Mouse (Mus musculus): Measurements from ENCODE around the gene Vps50. TPM values are rescaled to one million over a fixed set of nuclear protein-coding genes. Genes with fewer than 3 reads are reported as not detected.

The Vps50 gene
- polyA plus RNA-seq, 1 experiment = 6.3 TPM

DNA sequence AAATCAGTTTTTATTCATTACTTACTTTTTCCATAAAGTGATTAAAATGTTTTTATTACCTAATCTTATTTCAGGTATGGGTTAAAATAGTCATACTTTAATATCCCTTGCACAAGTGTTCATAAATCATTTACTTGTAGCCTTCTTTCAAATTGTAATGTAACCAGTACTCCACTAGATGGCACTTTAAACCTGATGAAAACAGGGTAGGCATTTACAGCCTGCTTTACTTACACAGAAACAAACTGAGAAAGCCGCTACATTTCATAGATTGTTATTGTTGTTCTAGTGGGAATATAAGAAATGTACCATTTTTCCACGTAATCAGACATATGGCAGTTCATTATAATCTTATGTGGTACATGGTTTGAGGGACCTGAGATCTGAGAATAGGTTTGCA is 11.6 kb downstream of the Vps50 start:
- Histone ChIP-seq H3ac (ENCODE audit: control insufficient read depth, insufficient read length, low read depth) (no peak overlapping the region), H3K79me3 (ENCODE audit: low read depth) (peaks cover 35% of the 10 kb centered on the region), H3K27me3 (ENCODE audit: control insufficient read depth, insufficient read depth, insufficient read length) (no peaks in the 10 kb centered on the region), H3K36me3 (ENCODE audit: control insufficient read depth, insufficient read depth) (no peaks in the 10 kb centered on the region), H3K4me3 (ENCODE audit: insufficient read depth, poor library complexity, severe bottlenecking) (no peak overlapping the region), H3K79me2 (ENCODE audit: control insufficient read depth, insufficient read depth) (peaks cover 75% of the 10 kb centered on the region)
- no peak for TF ChIP-seq CTCF (IDR thresholded peaks at IDR 0.05; ENCODE audit: control insufficient read depth, insufficient read depth, insufficient read length)
- TF ChIP-seq USF1 (IDR thresholded peaks at IDR 0.05; ENCODE audit: low read depth) = no peak
- no peak for TF ChIP-seq MYOG (IDR thresholded peaks at IDR 0.05; ENCODE audit: control insufficient read depth, extremely low read depth, insufficient read length)
- TF ChIP-seq FOSL1 (IDR thresholded peaks at IDR 0.05; ENCODE audit: insufficient read depth, low read length, poor library complexity, severe bottlenecking) = no peak
- TF ChIP-seq MAX (IDR thresholded peaks at IDR 0.05) = no peak
- no peak for TF ChIP-seq CEBPB (IDR thresholded peaks at IDR 0.05; ENCODE audit: low read depth)
- TF ChIP-seq MYOD1 (IDR thresholded peaks at IDR 0.05; ENCODE audit: control insufficient read depth, insufficient read length, low read depth) = no peak

DNA sequence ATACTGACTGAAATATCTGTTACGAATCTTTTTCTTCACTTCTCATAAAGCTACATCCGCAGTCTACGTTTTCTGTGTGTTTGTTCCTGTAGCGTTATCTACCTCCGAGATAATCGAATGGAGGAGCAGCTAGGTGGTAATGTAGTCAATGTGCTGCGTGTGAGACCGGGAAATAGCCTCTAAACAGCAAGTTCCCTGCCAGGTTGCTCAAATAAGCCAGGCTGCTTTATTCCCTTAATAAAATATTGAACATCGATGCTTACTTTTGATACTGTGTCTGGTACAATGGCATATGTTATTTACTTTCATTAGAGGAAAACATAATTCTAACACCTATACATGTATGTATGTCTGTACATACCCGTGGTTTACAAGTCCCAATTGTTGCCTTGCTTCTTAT is 12.9 kb downstream of the Vps50 start:
- no peaks in the 10 kb centered on the region for H3K36me3 ChIP-seq (ENCODE audit: control insufficient read depth, insufficient read depth)
- no peaks in the 10 kb centered on the region for H3K27me3 ChIP-seq (ENCODE audit: control insufficient read depth, insufficient read depth, insufficient read length)
- H3K79me2 ChIP-seq (ENCODE audit: control insufficient read depth, insufficient read depth) = peaks cover 87% of the 10 kb centered on the region
- no peak overlapping the region for H3ac ChIP-seq (ENCODE audit: control insufficient read depth, insufficient read length, low read depth)
- H3K4me3 ChIP-seq (ENCODE audit: insufficient read depth, poor library complexity, severe bottlenecking) = no peak overlapping the region
- TF ChIP-seq CEBPB (IDR thresholded peaks at IDR 0.05; ENCODE audit: low read depth) (no peak), MAX (IDR thresholded peaks at IDR 0.05) (no peak), MYOD1 (IDR thresholded peaks at IDR 0.05; ENCODE audit: control insufficient read depth, insufficient read length, low read depth) (no peak), MYOG (IDR thresholded peaks at IDR 0.05; ENCODE audit: control insufficient read depth, extremely low read depth, insufficient read length) (no peak)
- peaks cover 39% of the 10 kb centered on the region for H3K79me3 ChIP-seq (ENCODE audit: low read depth)

DNA sequence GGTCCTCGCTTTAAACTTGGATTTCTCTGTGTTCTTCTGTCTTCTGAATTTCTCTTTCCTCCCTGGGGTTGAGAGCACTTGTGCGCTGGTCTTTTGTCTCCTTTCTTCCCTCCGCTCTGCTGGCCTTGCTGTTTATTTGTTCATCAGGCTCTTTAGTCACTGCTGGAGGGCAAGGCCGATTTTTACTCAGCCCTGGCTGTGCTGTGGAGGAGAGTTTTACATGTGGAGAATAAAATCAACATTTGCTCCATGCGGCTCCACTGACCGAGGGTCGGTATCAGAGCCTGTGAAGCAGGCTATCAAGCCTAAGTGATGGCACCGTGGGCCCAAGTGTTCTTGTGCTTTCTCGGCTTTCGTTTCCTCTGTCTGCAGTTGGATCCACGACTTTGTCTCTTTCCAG is 13.4 kb downstream of the Vps50 start:
- TF ChIP-seq MYOD1 (IDR thresholded peaks at IDR 0.05; ENCODE audit: control insufficient read depth, insufficient read length, low read depth) = no peak
- no peak overlapping the region for H3K4me3 ChIP-seq (ENCODE audit: insufficient read depth, poor library complexity, severe bottlenecking)
- H3K27me3 ChIP-seq (ENCODE audit: control insufficient read depth, insufficient read depth, insufficient read length) = no peaks in the 10 kb centered on the region
- peaks cover 37% of the 10 kb centered on the region for H3K79me3 ChIP-seq (ENCODE audit: low read depth)
- H3K79me2 ChIP-seq (ENCODE audit: control insufficient read depth, insufficient read depth) = peaks cover 82% of the 10 kb centered on the region
- no peaks in the 10 kb centered on the region for H3K36me3 ChIP-seq (ENCODE audit: control insufficient read depth, insufficient read depth)
- no peak overlapping the region for H3ac ChIP-seq (ENCODE audit: control insufficient read depth, insufficient read length, low read depth)

DNA sequence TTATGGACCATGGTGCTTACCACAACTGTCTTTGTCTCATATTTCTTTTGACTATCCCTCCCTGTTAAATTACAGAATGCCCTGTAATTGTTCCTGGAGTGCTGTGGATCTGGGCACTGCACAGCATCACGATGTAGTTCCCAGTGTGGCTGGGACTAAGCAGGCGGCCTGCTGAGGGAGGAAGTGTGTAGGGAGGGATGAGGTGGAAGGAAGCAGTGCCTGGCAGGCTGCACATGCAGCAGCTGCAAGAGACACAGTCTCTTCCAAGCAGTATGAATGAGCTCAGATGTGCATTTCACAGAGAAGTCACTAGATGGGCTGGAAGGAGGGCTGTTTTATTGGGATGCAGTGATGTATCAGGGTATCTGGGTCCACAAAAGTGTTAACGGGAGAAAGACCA is 14.4 kb downstream of the Vps50 start:
- TF ChIP-seq MYOG (IDR thresholded peaks at IDR 0.05; ENCODE audit: control insufficient read depth, extremely low read depth, insufficient read length) (no peak), USF1 (IDR thresholded peaks at IDR 0.05; ENCODE audit: low read depth) (no peak), FOSL1 (IDR thresholded peaks at IDR 0.05; ENCODE audit: insufficient read depth, low read length, poor library complexity, severe bottlenecking) (no peak), CTCF (IDR thresholded peaks at IDR 0.05; ENCODE audit: control insufficient read depth, insufficient read depth, insufficient read length) (no peak), MAX (IDR thresholded peaks at IDR 0.05) (no peak), MYOD1 (IDR thresholded peaks at IDR 0.05; ENCODE audit: control insufficient read depth, insufficient read length, low read depth) (no peak), CEBPB (IDR thresholded peaks at IDR 0.05; ENCODE audit: low read depth) (no peak)
- no peak overlapping the region for H3K4me3 ChIP-seq (ENCODE audit: insufficient read depth, poor library complexity, severe bottlenecking)
- peaks cover 73% of the 10 kb centered on the region for H3K79me2 ChIP-seq (ENCODE audit: control insufficient read depth, insufficient read depth)
- H3K79me3 ChIP-seq (ENCODE audit: low read depth) = peaks cover 37% of the 10 kb centered on the region
- H3ac ChIP-seq (ENCODE audit: control insufficient read depth, insufficient read length, low read depth) = no peak overlapping the region
- no peaks in the 10 kb centered on the region for H3K27me3 ChIP-seq (ENCODE audit: control insufficient read depth, insufficient read depth, insufficient read length)
- peaks cover 2% of the 10 kb centered on the region for H3K36me3 ChIP-seq (ENCODE audit: control insufficient read depth, insufficient read depth)

DNA sequence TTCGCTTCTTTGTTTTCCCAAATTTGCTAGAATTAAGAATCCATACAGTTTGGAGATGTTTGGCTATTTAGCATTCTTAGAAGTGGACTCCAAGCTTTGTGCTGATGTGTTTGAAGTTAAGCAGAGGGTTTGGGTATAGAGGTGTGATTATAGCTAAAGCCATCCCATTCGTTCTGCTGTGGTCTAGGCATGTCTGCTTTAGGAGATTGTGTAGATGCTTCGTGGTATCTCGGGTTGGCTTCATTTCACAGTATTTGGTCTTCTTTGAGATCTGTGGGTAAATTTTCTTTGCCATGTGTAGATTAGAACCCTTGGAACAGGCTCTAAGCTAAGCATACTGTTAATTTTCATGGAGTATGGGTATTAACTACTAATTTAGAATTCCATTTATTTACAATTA is 30.0 kb downstream of the Vps50 start:
- H3K36me3 ChIP-seq (ENCODE audit: control insufficient read depth, insufficient read depth) = peaks cover 9% of the 10 kb centered on the region
- H3K79me3 ChIP-seq (ENCODE audit: low read depth) = no peaks in the 10 kb centered on the region
- no peak overlapping the region for H3ac ChIP-seq (ENCODE audit: control insufficient read depth, insufficient read length, low read depth)
- no peak overlapping the region for H3K4me3 ChIP-seq (ENCODE audit: insufficient read depth, poor library complexity, severe bottlenecking)
- no peaks in the 10 kb centered on the region for H3K79me2 ChIP-seq (ENCODE audit: control insufficient read depth, insufficient read depth)
- no peak for TF ChIP-seq CTCF (IDR thresholded peaks at IDR 0.05; ENCODE audit: control insufficient read depth, insufficient read depth, insufficient read length)
- no peak for TF ChIP-seq MYOD1 (IDR thresholded peaks at IDR 0.05; ENCODE audit: control insufficient read depth, insufficient read length, low read depth)
- TF ChIP-seq FOSL1 (IDR thresholded peaks at IDR 0.05; ENCODE audit: insufficient read depth, low read length, poor library complexity, severe bottlenecking) = no peak
- no peak for TF ChIP-seq USF1 (IDR thresholded peaks at IDR 0.05; ENCODE audit: low read depth)
- no peaks in the 10 kb centered on the region for H3K27me3 ChIP-seq (ENCODE audit: control insufficient read depth, insufficient read depth, insufficient read length)

DNA sequence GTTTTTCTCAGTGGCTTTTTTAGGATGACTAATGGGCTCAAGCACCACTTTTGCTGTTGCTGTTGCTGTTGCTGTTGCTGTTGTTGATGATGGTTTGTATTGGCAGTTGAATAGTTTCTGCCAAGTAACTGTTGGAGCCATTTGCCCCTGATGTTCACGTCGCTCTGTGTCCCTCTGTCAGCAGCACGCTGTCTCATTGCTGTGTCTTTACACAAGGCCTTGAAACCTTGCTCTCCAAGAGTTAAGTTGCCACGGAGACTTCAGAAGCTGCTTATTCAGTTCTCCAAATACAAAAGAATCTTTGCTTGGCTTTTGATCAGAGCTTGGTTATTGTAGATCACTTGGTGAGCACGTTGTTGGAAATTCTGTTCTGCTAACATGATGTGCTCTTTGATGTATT is 33.3 kb downstream of the Vps50 start:
- H3K79me3 ChIP-seq (ENCODE audit: low read depth) = no peaks in the 10 kb centered on the region
- TF ChIP-seq MYOD1 (IDR thresholded peaks at IDR 0.05; ENCODE audit: control insufficient read depth, insufficient read length, low read depth) (no peak), MYOG (IDR thresholded peaks at IDR 0.05; ENCODE audit: control insufficient read depth, extremely low read depth, insufficient read length) (no peak), MAX (IDR thresholded peaks at IDR 0.05) (no peak), FOSL1 (IDR thresholded peaks at IDR 0.05; ENCODE audit: insufficient read depth, low read length, poor library complexity, severe bottlenecking) (no peak), CTCF (IDR thresholded peaks at IDR 0.05; ENCODE audit: control insufficient read depth, insufficient read depth, insufficient read length) (no peak), USF1 (IDR thresholded peaks at IDR 0.05; ENCODE audit: low read depth) (no peak), CEBPB (IDR thresholded peaks at IDR 0.05; ENCODE audit: low read depth) (no peak)
- no peak overlapping the region for H3K4me3 ChIP-seq (ENCODE audit: insufficient read depth, poor library complexity, severe bottlenecking)
- no peaks in the 10 kb centered on the region for H3K27me3 ChIP-seq (ENCODE audit: control insufficient read depth, insufficient read depth, insufficient read length)
- peaks cover 21% of the 10 kb centered on the region for H3K36me3 ChIP-seq (ENCODE audit: control insufficient read depth, insufficient read depth)
- no peaks in the 10 kb centered on the region for H3K79me2 ChIP-seq (ENCODE audit: control insufficient read depth, insufficient read depth)
- H3ac ChIP-seq (ENCODE audit: control insufficient read depth, insufficient read length, low read depth) = no peak overlapping the region

Measured in C2C12 (cell line).